In the genomic region with DNA sequence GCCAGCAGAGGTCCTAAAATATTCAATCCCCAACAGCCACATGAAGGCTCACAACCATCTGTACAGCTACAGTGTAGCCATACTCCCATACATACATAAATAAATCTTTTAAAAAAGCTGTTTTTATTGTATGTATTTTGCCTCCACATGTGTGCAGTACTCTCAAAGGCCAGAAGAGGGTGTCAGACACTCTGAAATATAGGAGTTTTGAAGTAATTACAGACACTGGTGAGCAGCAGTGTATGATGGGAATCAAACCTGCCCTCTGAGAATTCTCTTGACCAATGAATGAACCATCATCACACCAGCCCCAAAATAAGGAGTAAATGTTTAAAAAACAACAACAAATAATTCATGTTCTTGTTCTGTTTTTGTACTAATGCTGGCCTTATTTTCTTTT, we compare ENCODE assay signal across 26 mouse cellular contexts. TPM values are rescaled to one million over a fixed set of nuclear protein-coding genes. Genes with fewer than 3 reads are reported as not detected.
DNase-seq lines count a peak whose midpoint lies in the region; ATAC-seq and TF ChIP-seq lines count a peak whose summit lies in the region.
"Had no signal": no experiment of that assay in that cellular context is flagged by ENCODE, and none has a peak within 500 bp of the region (broad histone marks: within the 10 kb centered on the region; RNA-seq: fewer than 3 reads in every experiment).

No protein-coding gene starts in this region.

- peak; percentile 34 for DNase-seq in CD4-positive, CD25-positive, alpha-beta regulatory T cell, adult 2 months (ENCODE audit: low read depth, low spot score)
- DNase-seq in lung, postnatal 0 days (ENCODE audit: low spot score): no peak
- DNase-seq in lung, postnatal 14 days: no peak
- DNase-seq in ZHBTc4 (ENCODE audit: low read depth, low spot score): peak; percentile 61
- DNase-seq in gastrocnemius, postnatal 25 days: no peak
- DNase-seq: adrenal gland, postnatal 10 days; cerebellum, adult 2 months; cerebellum, postnatal 36 days; kidney, adult 18-20 months; kidney, postnatal 10 days; layer of hippocampus, postnatal 36 days; liver, embryonic 13.5 days; thymus, postnatal 14 days had no signal

- H3K4me1 ChIP-seq in intestine, postnatal 0 days (replicated peaks; ENCODE audit: control insufficient read depth, insufficient read depth, low read length): no peaks in the 10 kb centered on the region
- peaks cover 7% of the 10 kb centered on the region for H3K4me1 ChIP-seq in intestine, embryonic 15.5 days (replicated peaks)
- H3K4me1 ChIP-seq in lung, postnatal 0 days (ENCODE audit: insufficient read depth, low read depth, low read length): peaks cover 7% of the 10 kb centered on the region; the same call in 1 of the 2 replicates

- H3K9me3 ChIP-seq in intestine, postnatal 0 days (ENCODE audit: control insufficient read depth): no peaks in the 10 kb centered on the region
- H3K9me3 ChIP-seq in intestine, embryonic 15.5 days: no peaks in the 10 kb centered on the region
- H3K9me3 ChIP-seq in lung, postnatal 0 days (ENCODE audit: low read length): no peaks in the 10 kb centered on the region
- H3K9me3 ChIP-seq: embryonic facial prominence, embryonic 15.5 days; forebrain, embryonic 15.5 days; heart, embryonic 10.5 days; liver, embryonic 13.5 days; lung, embryonic 15.5 days; midbrain, embryonic 10.5 days had no signal

- TF ChIP-seq CTCF in intestine, postnatal 0 days (IDR thresholded peaks at IDR 0.05; ENCODE audit: low read depth): peak; percentile 42
- peak; percentile 37; the same call in 1 of the 2 replicates for TF ChIP-seq CTCF in lung, postnatal 0 days (IDR thresholded peaks at IDR 0.05)

- H3K9ac ChIP-seq in intestine, postnatal 0 days (ENCODE audit: low read depth, low read length): no peak overlapping the region
- no peak overlapping the region for H3K9ac ChIP-seq in intestine, embryonic 15.5 days
- H3K9ac ChIP-seq in lung, postnatal 0 days (replicated peaks; ENCODE audit: low read depth): no peak overlapping the region
- H3K9ac ChIP-seq: embryonic facial prominence, embryonic 15.5 days; forebrain, embryonic 15.5 days; limb, embryonic 13.5 days; liver, embryonic 13.5 days; lung, embryonic 15.5 days had no signal

- H3K4me2 ChIP-seq in intestine, postnatal 0 days (replicated peaks; ENCODE audit: low read depth): no peak overlapping the region
- no peak overlapping the region for H3K4me2 ChIP-seq in intestine, embryonic 15.5 days (replicated peaks)
- H3K4me2 ChIP-seq in lung, postnatal 0 days (replicated peaks; ENCODE audit: low read depth, low read length): no peak overlapping the region
- H3K4me2 ChIP-seq: embryonic facial prominence, embryonic 15.5 days; forebrain, embryonic 15.5 days; limb, embryonic 13.5 days; liver, embryonic 13.5 days; lung, embryonic 15.5 days had no signal

- no peak overlapping the region for H3K4me3 ChIP-seq in intestine, postnatal 0 days (ENCODE audit: low read depth, low read length)
- no peak overlapping the region for H3K4me3 ChIP-seq in intestine, embryonic 15.5 days (replicated peaks)
- no peak overlapping the region for H3K4me3 ChIP-seq in lung, postnatal 0 days (ENCODE audit: low read depth, low read length)
- H3K4me3 ChIP-seq: embryonic facial prominence, embryonic 15.5 days; forebrain, embryonic 15.5 days; heart, embryonic 10.5 days; limb, embryonic 13.5 days; liver, embryonic 13.5 days; lung, embryonic 15.5 days; midbrain, embryonic 10.5 days had no signal

- H3K36me3 ChIP-seq in intestine, postnatal 0 days (ENCODE audit: control insufficient read depth, insufficient read depth): peaks cover 56% of the 10 kb centered on the region
- H3K36me3 ChIP-seq in intestine, embryonic 15.5 days: peaks cover 22% of the 10 kb centered on the region
- peaks cover 20% of the 10 kb centered on the region for H3K36me3 ChIP-seq in lung, postnatal 0 days (ENCODE audit: insufficient read depth, low read length)

- no peak for ATAC-seq in CD4-positive, CD25-positive, alpha-beta regulatory T cell, adult 4 months
- ATAC-seq in intestine, postnatal 0 days: no peak
- no peak for ATAC-seq in intestine, embryonic 15.5 days
- no peak for ATAC-seq in lung, postnatal 0 days
- ATAC-seq: forebrain, embryonic 15.5 days; hindbrain, embryonic 16.5 days had no signal

- TF ChIP-seq EP300 in lung, postnatal 0 days (IDR thresholded peaks at IDR 0.05): no peak

- no peak overlapping the region for H3K27ac ChIP-seq in intestine, postnatal 0 days (ENCODE audit: low read depth, low read length)
- H3K27ac ChIP-seq in intestine, embryonic 15.5 days: no peak overlapping the region
- H3K27ac ChIP-seq in lung, postnatal 0 days (ENCODE audit: low read length): no peak overlapping the region
- H3K27ac ChIP-seq: embryonic facial prominence, embryonic 15.5 days; forebrain, embryonic 15.5 days; heart, embryonic 10.5 days; limb, embryonic 13.5 days; liver, embryonic 13.5 days; lung, embryonic 15.5 days; midbrain, embryonic 10.5 days had no signal

- no peaks in the 10 kb centered on the region for H3K27me3 ChIP-seq in intestine, postnatal 0 days (replicated peaks; ENCODE audit: control insufficient read depth, insufficient read depth, low read length)
- no peaks in the 10 kb centered on the region for H3K27me3 ChIP-seq in intestine, embryonic 15.5 days (replicated peaks)
- no peaks in the 10 kb centered on the region for H3K27me3 ChIP-seq in lung, postnatal 0 days (replicated peaks; ENCODE audit: insufficient read depth, low read length)
- H3K27me3 ChIP-seq: embryonic facial prominence, embryonic 15.5 days; forebrain, embryonic 15.5 days; limb, embryonic 13.5 days; liver, embryonic 13.5 days; lung, embryonic 15.5 days had no signal

RNA-seq across cellular contexts. Expression of a gene that starts 4.7 kb away (rescaled TPM):
- 10 to 100 TPM; 25.2 to 33.8 TPM for polyA plus RNA-seq in CD4-positive, CD25-positive, alpha-beta regulatory T cell, adult 4 months (2017; shearing (Covaris generic))
- 8.5 and 9.8 TPM in 2 replicates for polyA plus RNA-seq in intestine, postnatal 0 days (2015; fragmentation: Nextera tagmentation; extraction: Ambion mirVana)
- polyA plus RNA-seq in intestine, embryonic 15.5 days (2015; fragmentation: Nextera tagmentation; extraction: Ambion mirVana): 13.3 and 13.4 TPM in 2 replicates
- 12.7 and 13.2 TPM in 2 replicates for polyA plus RNA-seq in lung, postnatal 0 days (2015; fragmentation: Nextera tagmentation; extraction: Ambion mirVana)
- 1 to 10 TPM; 4.9 to 6.4 TPM for total RNA-seq in gastrocnemius, postnatal 25 days (2021)

RNA-seq across cellular contexts. Expression of a gene that starts 14.1 kb away (rescaled TPM):
- not detected for polyA plus RNA-seq in CD4-positive, CD25-positive, alpha-beta regulatory T cell, adult 4 months (2017; shearing (Covaris generic))
- not detected in 2 replicates for polyA plus RNA-seq in intestine, postnatal 0 days (2015; fragmentation: Nextera tagmentation; extraction: Ambion mirVana)
- 0.24 TPM in 1 of 2 replicates, not detected in the other for polyA plus RNA-seq in intestine, embryonic 15.5 days (2015; fragmentation: Nextera tagmentation; extraction: Ambion mirVana)
- not detected in 2 replicates for polyA plus RNA-seq in lung, postnatal 0 days (2015; fragmentation: Nextera tagmentation; extraction: Ambion mirVana)
- not detected for total RNA-seq in gastrocnemius, postnatal 25 days (2021)
- total RNA-seq: hematopoietic stem cell, adult 5-6 weeks had no signal
- polyA plus RNA-seq: neural tube, embryonic 11.5 days; spleen, adult 2 months had no signal

RNA-seq across cellular contexts. Expression of a gene that starts 17.1 kb away (rescaled TPM):
- polyA plus RNA-seq in CD4-positive, CD25-positive, alpha-beta regulatory T cell, adult 4 months (2017; shearing (Covaris generic)): 1 to 10 TPM; 1.4 to 2.2 TPM
- polyA plus RNA-seq in intestine, postnatal 0 days (2015; fragmentation: Nextera tagmentation; extraction: Ambion mirVana): 0.43 and 0.63 TPM in 2 replicates
- 1.0 and 1.2 TPM in 2 replicates for polyA plus RNA-seq in intestine, embryonic 15.5 days (2015; fragmentation: Nextera tagmentation; extraction: Ambion mirVana)
- 0.86 and 1.3 TPM in 2 replicates for polyA plus RNA-seq in lung, postnatal 0 days (2015; fragmentation: Nextera tagmentation; extraction: Ambion mirVana)
- 10 to 100 TPM; 38.9 to 45.0 TPM for total RNA-seq in gastrocnemius, postnatal 25 days (2021)

RNA-seq across cellular contexts. Expression of a gene that starts 20.6 kb away (rescaled TPM):
- polyA plus RNA-seq in CD4-positive, CD25-positive, alpha-beta regulatory T cell, adult 4 months (2017; shearing (Covaris generic)): 1,000 to 10,000 TPM in 1 of 2 experiments, 100 to 1,000 TPM in 1; 884 to 1,093 TPM
- 538 and 555 TPM in 2 replicates for polyA plus RNA-seq in intestine, postnatal 0 days (2015; fragmentation: Nextera tagmentation; extraction: Ambion mirVana)
- 530 and 606 TPM in 2 replicates for polyA plus RNA-seq in intestine, embryonic 15.5 days (2015; fragmentation: Nextera tagmentation; extraction: Ambion mirVana)
- 464 and 478 TPM in 2 replicates for polyA plus RNA-seq in lung, postnatal 0 days (2015; fragmentation: Nextera tagmentation; extraction: Ambion mirVana)
- 100 to 1,000 TPM; 379 to 436 TPM for total RNA-seq in gastrocnemius, postnatal 25 days (2021)

RNA-seq across cellular contexts. Expression of a gene that starts 37.2 kb away (rescaled TPM):
- polyA plus RNA-seq in CD4-positive, CD25-positive, alpha-beta regulatory T cell, adult 4 months (2017; shearing (Covaris generic)): 10 to 100 TPM; 46.4 to 49.9 TPM
- polyA plus RNA-seq in intestine, postnatal 0 days (2015; fragmentation: Nextera tagmentation; extraction: Ambion mirVana): 98.2 and 103 TPM in 2 replicates
- 123 and 126 TPM in 2 replicates for polyA plus RNA-seq in intestine, embryonic 15.5 days (2015; fragmentation: Nextera tagmentation; extraction: Ambion mirVana)
- 96.4 and 107 TPM in 2 replicates for polyA plus RNA-seq in lung, postnatal 0 days (2015; fragmentation: Nextera tagmentation; extraction: Ambion mirVana)
- total RNA-seq in gastrocnemius, postnatal 25 days (2021): 10 to 100 TPM; 18.3 to 21.9 TPM

Comparison
In these comparisons a context has a peak if more than half of its experiments do, and no peak if none do; other contexts are left out.
1. DNase-seq: peak in CD4-positive, CD25-positive, alpha-beta regulatory T cell, adult 2 months (single experiment) and ZHBTc4 (single experiment); none in lung, postnatal 0 days (single experiment), lung, postnatal 14 days (single experiment) and gastrocnemius, postnatal 25 days (single experiment).